Mouse (Mus musculus): ENCODE measurements around the gene Armc5. TPM values are rescaled to one million over a fixed set of nuclear protein-coding genes. Genes with fewer than 3 reads are reported as not detected.

Armc5 gene
- polyA plus RNA-seq (2017; shearing (Covaris generic)): 19.0 TPM

DNA sequence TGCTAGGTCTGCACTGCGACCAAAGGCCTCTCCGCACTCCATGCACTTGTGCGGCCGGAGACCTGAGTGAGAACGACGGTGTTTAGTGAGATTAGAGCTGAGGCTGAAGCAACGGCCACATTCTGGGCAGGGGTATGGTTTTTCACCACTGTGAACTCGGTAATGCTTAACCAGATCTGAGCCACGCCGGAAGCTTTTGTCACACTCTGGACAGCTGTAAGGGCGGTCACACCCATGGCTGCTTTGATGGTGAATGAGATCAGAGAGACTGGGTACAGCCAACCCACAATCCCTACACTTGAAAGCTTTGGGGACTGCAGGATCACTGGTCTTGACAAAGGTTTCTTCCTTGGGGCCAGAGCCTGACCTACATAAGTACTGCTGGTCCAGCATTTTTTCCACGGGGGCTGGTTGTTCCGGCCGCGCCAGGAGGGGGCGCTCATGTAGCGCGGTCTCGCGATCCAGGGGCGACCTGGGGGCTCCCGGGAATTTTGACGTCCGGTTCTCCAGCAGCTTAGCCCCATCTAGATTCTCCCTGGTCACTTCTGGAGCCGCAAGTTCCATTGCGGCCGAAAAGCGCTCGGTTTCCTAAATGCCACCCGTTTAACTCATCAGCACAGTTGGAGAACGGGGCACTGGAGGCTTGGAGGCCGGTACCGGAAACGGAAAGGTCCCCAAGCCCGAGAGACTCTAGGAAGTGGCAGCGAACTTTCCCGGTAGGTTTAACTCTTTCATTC is at the start of gene Armc5:
Gene Armc5, plus strand, starts transcription at position 487 of the 737 bp plus-strand sequence.

DNA sequence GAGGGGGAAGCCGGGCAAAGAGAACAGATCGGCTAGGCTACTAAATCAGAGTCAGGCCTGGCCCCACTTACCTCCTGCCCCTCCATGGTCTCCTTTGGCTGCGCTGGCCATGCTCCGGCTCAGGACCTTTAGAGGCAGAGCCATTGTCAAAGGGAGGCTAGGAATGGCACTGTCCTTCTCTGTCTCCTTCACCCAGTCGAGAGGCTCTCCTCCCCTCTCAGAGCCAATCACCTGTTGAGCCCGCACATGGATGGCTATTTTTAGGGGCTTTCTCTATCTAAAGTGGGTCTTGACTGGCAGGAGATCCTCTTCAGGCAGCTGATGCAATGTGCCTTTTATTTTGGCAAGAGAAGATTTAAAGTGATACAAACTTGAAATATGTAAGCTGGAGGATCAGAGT is 31.0 kb upstream of the Armc5 start, which contains the start of gene Cox6a2:
Gene Cox6a2, minus strand, starts transcription at position 236 of the 400 bp plus-strand sequence.

GRCm38 (mm10) chr7:128237927-128238778 is 1.0 kb downstream of the Armc5 start, which contains the start of gene 9130023H24Rik:
TSS of gene 9130023H24Rik (minus strand) at chr7:128238031.

GRCm38 (mm10) chr7:128246496-128247391 is 9.6 kb downstream of the Armc5 start, which contains the start of gene Tgfb1i1:
TSS of gene Tgfb1i1 (plus strand) at chr7:128246812.

GRCm38 (mm10) chr7:128265411-128265810 is 28.3 kb downstream of the Armc5 start, which contains the start of gene Slc5a2:
TSS of gene Slc5a2 (plus strand) at chr7:128265657.

Other genes with a start within 250 kb of the Armc5 start
- gene Pycard, start 243.5 kb upstream of the Armc5 start, polyA plus RNA-seq (2017; shearing (Covaris generic)): 98.6 TPM
- gene Trim72, start 233.4 kb upstream of the Armc5 start, polyA plus RNA-seq (2017; shearing (Covaris generic)): not detected
- 0.99 TPM for gene Itgam, start 174.7 kb upstream of the Armc5 start, polyA plus RNA-seq (2017; shearing (Covaris generic))
- gene Gm49368, start 174.7 kb upstream of the Armc5 start, polyA plus RNA-seq (2017; shearing (Covaris generic)): not detected
- 0.72 TPM for gene Itgax, start 107.8 kb upstream of the Armc5 start, polyA plus RNA-seq (2017; shearing (Covaris generic))
- 0.24 TPM for gene Itgad, start 83.0 kb upstream of the Armc5 start, polyA plus RNA-seq (2017; shearing (Covaris generic))
- not detected for gene Cox6a2, start 31.0 kb upstream of the Armc5 start, polyA plus RNA-seq (2017; shearing (Covaris generic))
- gene 9130023H24Rik, start 689 bp downstream of the Armc5 start, polyA plus RNA-seq (2017; shearing (Covaris generic)): 0.56 TPM
- gene Tgfb1i1, start 9.5 kb downstream of the Armc5 start, polyA plus RNA-seq (2017; shearing (Covaris generic)): 0.56 TPM
- gene Slc5a2, start 28.3 kb downstream of the Armc5 start, polyA plus RNA-seq (2017; shearing (Covaris generic)): 0.56 TPM
- gene BC017158, start 60.8 kb downstream of the Armc5 start, polyA plus RNA-seq (2017; shearing (Covaris generic)): 20.9 TPM
- 71.1 TPM for gene Rgs10, start 181.4 kb downstream of the Armc5 start, polyA plus RNA-seq (2017; shearing (Covaris generic))
- gene Tial1, start 224.4 kb downstream of the Armc5 start, polyA plus RNA-seq (2017; shearing (Covaris generic)): 32.4 TPM

Data from effector memory CD4-positive, alpha-beta T cell, adult 7 months (primary cell).